Mouse (Mus musculus) cerebellum, adult 2 months (tissue): ENCODE measurements at regions not wholly inside any gene's neighbourhood (a gene's known extent, or its start where the extent isn't known, plus 50 kb on each side); places are given as distances from the start of the nearest gene placed in this dataset.
A peak's percentile ranks its signal among the peaks of the same experiment; 100 is the strongest.

ENCODE experiments used
- DNase-seq, 2 experiments: peaks; one replicate each; pipeline ENCODE4 v3.0.0; 2021
- H3K27ac ChIP-seq: fragments of 200-500 bp; 2 replicates; pipeline ENCODE4 v1.5.1; 2012; ENCODE audit warnings: low read length, control low read depth, inconsistent platforms; ENCODE audit not compliant: insufficient read depth
- H3K27me3 ChIP-seq: fragments of 200-500 bp; 2 replicates; pipeline ENCODE4 v1.6.1; 2012; ENCODE audit warnings: inconsistent platforms, mild to moderate bottlenecking, low read length, moderate library complexity; ENCODE audit not compliant: control insufficient read depth, insufficient read depth
- H3K4me1 ChIP-seq: fragments of 200-500 bp; 2 replicates; pipeline ENCODE4 v1.6.1; 2011; ENCODE audit warnings: low read length; ENCODE audit not compliant: control insufficient read depth, insufficient read depth
- H3K4me3 ChIP-seq: fragments of 200-500 bp; replicated peaks from 2 replicates; pipeline ENCODE3; 2011; ENCODE audit warnings: mild to moderate bottlenecking, low read depth, low read length, control low read depth; ENCODE audit not compliant: insufficient read depth
- CTCF ChIP-seq: fragments of 200-500 bp; IDR thresholded peaks from 2 replicates; pipeline ENCODE4 v1.5.1; 2011; ENCODE audit warnings: low read depth, mild to moderate bottlenecking, control low read depth, low read length, moderate library complexity, borderline replicate concordance; ENCODE audit not compliant: insufficient read depth
- POLR2A ChIP-seq: fragments of 200-500 bp; IDR thresholded peaks from 2 replicates; pipeline ENCODE4 v1.6.1; 2011; ENCODE audit warnings: low read length, control low read depth, borderline replicate concordance; ENCODE audit not compliant: insufficient read depth
- WGBS: fragments of 180-500 bp; shearing (Covaris S2); methylation state at CpG from one replicate; pipeline ENCODE4 v1.1.7; 2018; 5-methylcytosine and 5-hydroxymethylcytosine counted together

- DNase-seq: peak; percentile 27 to 53
- Histone ChIP-seq H3K4me3 (no peak overlapping the region), H3K4me1 (no peaks in the 10 kb centered on the region), H3K27me3 (no peaks in the 10 kb centered on the region), H3K27ac (no peak overlapping the region)
- WGBS: 61% methylated on average over 22 of the region's 22 CpGs
- no peak for TF ChIP-seq CTCF
- no peak for TF ChIP-seq POLR2A
These were observed 179.1 kb upstream of the Arhgef26 start for GRCm38 (mm10) chr3:62159031-62159430.

DNA sequence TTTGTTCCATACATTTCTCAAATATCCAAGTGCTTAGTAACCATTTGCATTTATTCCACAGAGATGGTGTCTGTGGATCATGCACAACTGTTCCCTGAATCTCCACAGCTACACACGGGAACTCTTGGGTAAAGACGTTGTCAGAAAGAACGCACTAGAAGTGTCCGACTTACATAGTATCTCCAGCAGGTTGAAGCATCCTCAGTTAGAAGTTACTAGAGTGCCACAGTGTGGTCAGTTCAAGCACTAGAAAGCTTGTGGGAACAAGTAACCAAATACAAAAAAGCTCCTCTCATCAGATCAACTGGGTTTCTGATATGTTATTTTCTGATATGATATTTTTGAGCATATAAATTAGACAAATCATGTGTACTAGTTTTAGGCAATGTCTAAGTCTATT, 167.5 kb upstream of the Arhgef26 start:
- Histone ChIP-seq H3K4me3 (no peak overlapping the region), H3K27me3 (no peaks in the 10 kb centered on the region), H3K4me1 (no peaks in the 10 kb centered on the region), H3K27ac (no peak overlapping the region)
- 56% methylated on average over 4 of the region's 4 CpGs for WGBS
- peak in 1 of 2 experiments; percentile 4 for DNase-seq
- TF ChIP-seq CTCF (no peak), POLR2A (no peak)

GRCm38 (mm10) chr3:62187807-62188509, 150.2 kb upstream of the Arhgef26 start:
- Histone ChIP-seq H3K4me3 (no peak overlapping the region), H3K4me1 (no peaks in the 10 kb centered on the region), H3K27ac (no peak overlapping the region), H3K27me3 (no peaks in the 10 kb centered on the region)
- no peak for TF ChIP-seq CTCF
- no peak for TF ChIP-seq POLR2A
- 83% methylated on average over 3 of the region's 3 CpGs for WGBS
- no peak for DNase-seq

GRCm38 (mm10) chr3:62192466-62192865, 145.7 kb upstream of the Arhgef26 start:
- Histone ChIP-seq H3K4me1 (no peaks in the 10 kb centered on the region), H3K4me3 (no peak overlapping the region), H3K27me3 (no peaks in the 10 kb centered on the region), H3K27ac (no peak overlapping the region)
- TF ChIP-seq POLR2A (no peak), CTCF (no peak)
- no peak for DNase-seq
- 28% methylated on average over 1 of the region's 1 CpGs for WGBS

DNA sequence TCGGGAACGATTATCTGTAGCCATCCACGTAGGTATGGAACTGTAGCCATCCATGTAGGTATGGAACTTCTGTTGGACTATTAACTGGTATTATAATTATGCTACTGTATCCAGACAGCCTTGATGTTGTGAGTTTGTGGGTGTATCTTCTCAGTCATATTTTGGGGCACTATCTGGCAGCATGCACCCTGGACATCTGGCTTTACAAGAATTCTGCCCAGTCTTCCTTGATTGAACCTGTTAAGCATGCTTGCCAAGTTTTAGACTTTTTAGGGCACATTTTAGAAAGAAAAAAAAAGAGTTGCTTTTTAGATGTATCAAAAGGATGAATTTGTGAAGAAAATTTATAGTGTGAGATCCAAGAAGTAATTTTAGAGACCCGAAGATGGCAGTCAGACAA, 143.7 kb upstream of the Arhgef26 start:
- 84% methylated on average over 4 of the region's 4 CpGs for WGBS
- no peak for DNase-seq
- TF ChIP-seq POLR2A (no peak), CTCF (no peak)
- Histone ChIP-seq H3K27me3 (no peaks in the 10 kb centered on the region), H3K4me3 (no peak overlapping the region), H3K4me1 (no peaks in the 10 kb centered on the region), H3K27ac (no peak overlapping the region)

GRCm38 (mm10) chr3:62196679-62197078, 141.5 kb upstream of the Arhgef26 start:
- no peak overlapping the region for H3K4me3 ChIP-seq
- H3K27ac ChIP-seq: no peak overlapping the region
- 75% methylated on average over 1 of the region's 1 CpGs for WGBS
- no peak for DNase-seq
- H3K4me1 ChIP-seq: no peaks in the 10 kb centered on the region
- TF ChIP-seq CTCF (no peak), POLR2A (no peak)
- H3K27me3 ChIP-seq: no peaks in the 10 kb centered on the region

DNA sequence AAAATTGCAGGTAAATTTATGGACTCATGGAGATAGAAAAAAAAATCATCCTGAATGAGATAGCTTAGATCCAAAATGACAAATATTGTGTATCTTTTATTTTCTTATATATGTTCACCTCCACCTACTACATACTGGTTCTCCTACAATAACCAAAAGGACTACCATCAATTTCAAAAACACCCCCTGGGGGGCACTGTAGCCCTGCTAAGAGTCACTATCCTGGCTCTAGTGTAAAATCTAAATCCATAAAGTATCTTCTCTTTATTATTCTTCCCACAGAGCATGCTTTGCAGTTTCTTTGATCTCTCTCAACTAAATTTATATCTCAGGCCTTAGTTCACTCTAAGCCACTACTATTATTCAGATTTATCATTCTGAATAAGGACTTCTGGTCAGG, 122.3 kb upstream of the Arhgef26 start:
- no peaks in the 10 kb centered on the region for H3K27me3 ChIP-seq
- no peak for TF ChIP-seq POLR2A
- TF ChIP-seq CTCF: no peak
- peak; percentile 9 for DNase-seq

GRCm38 (mm10) chr3:62217335-62217734, 120.8 kb upstream of the Arhgef26 start:
- Histone ChIP-seq H3K4me3 (no peak overlapping the region), H3K4me1 (no peaks in the 10 kb centered on the region), H3K27me3 (no peaks in the 10 kb centered on the region), H3K27ac (no peak overlapping the region)
- no peak for DNase-seq
- WGBS: 92% methylated on average over 1 of the region's 1 CpGs
- no peak for TF ChIP-seq POLR2A
- no peak for TF ChIP-seq CTCF

More for the DNA sequence above, 122.3 kb upstream of the Arhgef26 start:
- no peak overlapping the region for H3K27ac ChIP-seq
- H3K4me1 ChIP-seq: no peaks in the 10 kb centered on the region
- H3K4me3 ChIP-seq: no peak overlapping the region
